Mouse (Mus musculus): ENCODE data around the gene Galk1.

- TF ChIP-seq GATA1 (IDR thresholded peaks at IDR 0.05; ENCODE audit: borderline replicate concordance, low read length) (no peak), FLI1 (IDR thresholded peaks at IDR 0.05; ENCODE audit: low read length) (no peak)
Observed at GRCm38 (mm10) chr11:116014821-116015220, 2.3 kb upstream of the Galk1 start.
